Mouse (Mus musculus) stomach, embryonic 16.5 days (tissue): ENCODE measurements around the gene Nol9. TPM values are rescaled to one million over a fixed set of nuclear protein-coding genes. Genes with fewer than 3 reads are reported as not detected.

Experiments used
- ATAC-seq: fragments of 200-750 bp; cut with Nextera tagmentation; 2 replicates; pipeline ENCODE4 v1.8.0; 2017; ENCODE audit warnings: moderate number of reproducible peaks, moderate TSS enrichment; ENCODE audit not compliant: insufficient read depth, low FRiP score
- H3K27ac ChIP-seq: fragments of 300-500 bp; sonication (generic); 2 replicates; pipeline ENCODE4 v1.5.1; 2014; ENCODE audit warnings: low read length
- H3K27me3 ChIP-seq: fragments of 300-500 bp; sonication (generic); 2 replicates; pipeline ENCODE4 v1.6.1; 2014; ENCODE audit warnings: low read length, control low read depth, mixed read lengths; ENCODE audit not compliant: control insufficient read depth, insufficient read depth
- H3K36me3 ChIP-seq: fragments of 300-500 bp; sonication (generic); 2 replicates; pipeline ENCODE4 v1.6.1; 2014; ENCODE audit warnings: low read length; ENCODE audit not compliant: control insufficient read depth, insufficient read depth
- H3K4me1 ChIP-seq: fragments of 300-500 bp; sonication (generic); 2 replicates; pipeline ENCODE4 v1.6.1; 2014; ENCODE audit warnings: low read length, control low read depth, mixed read lengths; ENCODE audit not compliant: control insufficient read depth, insufficient read depth
- H3K4me2 ChIP-seq: fragments of 300-500 bp; sonication (generic); 2 replicates; pipeline ENCODE4 v1.6.1; 2014; ENCODE audit warnings: low read depth, low read length, mixed read lengths
- H3K4me3 ChIP-seq: fragments of 300-500 bp; sonication (generic); replicated peaks from 2 replicates; pipeline ENCODE4 v1.5.1; 2014; ENCODE audit warnings: mild to moderate bottlenecking, low read length
- H3K9ac ChIP-seq: fragments of 300-500 bp; sonication (generic); 2 replicates; pipeline ENCODE4 v1.6.1; 2014; ENCODE audit warnings: low read length
- H3K9me3 ChIP-seq: fragments of 300-500 bp; sonication (generic); replicated peaks from 2 replicates; pipeline ENCODE4 v1.6.1; 2016; ENCODE audit warnings: low read length, control low read depth; ENCODE audit not compliant: control insufficient read depth
- WGBS: fragments of 180-500 bp; shearing (Covaris S2); extraction: QIAGEN DNeasy Blood & Tissue Kit; methylation state at CpG from one replicate; pipeline ENCODE4 v1.1.7; 2014; 5-methylcytosine and 5-hydroxymethylcytosine counted together
- polyA plus RNA-seq: library from polyadenylated mRNA; unstranded; fragments of >200 nt; fragmentation: Nextera tagmentation; extraction: Ambion mirVana; gene quantifications from 2 replicates; pipeline ENCODE4 v1.2.1, GENCODE M21; 2015

Nol9 gene
- polyA plus RNA-seq, 1 experiment from 2014 or later: 20.9 TPM

DNA sequence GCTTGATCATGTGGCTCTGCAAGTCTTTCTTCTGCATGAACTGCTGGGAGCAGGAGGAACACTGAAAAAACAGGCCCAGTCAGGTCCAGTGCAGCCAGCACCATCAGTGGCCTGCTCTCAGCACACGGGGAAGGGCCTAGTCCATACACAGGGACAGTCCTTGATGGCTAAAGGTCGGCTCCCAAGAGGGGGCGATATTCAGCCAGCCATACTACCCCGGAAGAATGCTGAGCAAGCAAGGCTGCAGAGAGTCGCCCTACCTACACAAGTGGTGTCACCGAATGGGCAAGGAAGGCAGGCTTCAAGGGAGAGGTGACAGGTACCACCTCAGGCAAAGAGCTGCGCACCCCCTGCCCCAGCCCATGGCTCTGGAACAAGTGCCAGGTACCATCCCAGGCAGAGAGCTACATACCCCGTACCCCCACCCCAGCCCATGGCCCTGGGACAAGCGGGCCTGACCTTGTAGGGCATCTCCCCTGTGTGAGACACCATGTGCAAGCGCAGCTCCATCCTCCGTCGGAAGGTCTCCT, 17.5 kb upstream of the Nol9 start:
- peaks cover 14% of the 10 kb centered on the region for H3K36me3 ChIP-seq
- no peak for ATAC-seq

DNA sequence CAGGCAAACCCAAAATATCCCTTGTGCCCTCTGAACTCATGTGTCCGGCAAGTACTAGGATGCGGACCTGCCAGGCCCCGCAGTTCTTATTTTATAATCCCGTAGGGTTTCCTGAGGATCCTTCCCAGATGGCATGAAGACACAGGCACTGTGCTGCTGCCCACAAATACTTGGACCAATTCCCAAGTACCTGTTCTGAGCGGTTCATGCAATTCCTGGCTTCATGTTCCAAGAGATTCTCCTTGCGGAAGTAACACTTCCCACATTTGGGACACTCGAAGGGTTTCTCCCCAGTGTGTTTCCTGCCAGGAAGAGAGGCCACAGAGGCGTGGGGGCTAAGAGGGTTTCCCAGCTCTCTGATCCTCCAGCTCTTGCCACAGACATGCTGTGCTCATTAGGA, 16.6 kb upstream of the Nol9 start:
- H3K9me3 ChIP-seq: no peaks in the 10 kb centered on the region
- no peak overlapping the region for H3K9ac ChIP-seq
- H3K4me1 ChIP-seq: peaks cover 22% of the 10 kb centered on the region
- H3K4me2 ChIP-seq: no peak overlapping the region
- ATAC-seq: no peak
- H3K27ac ChIP-seq: no peak overlapping the region
- H3K4me3 ChIP-seq: no peak overlapping the region
- no peaks in the 10 kb centered on the region for H3K27me3 ChIP-seq
- WGBS: 88% methylated on average over 8 of the region's 8 CpGs
- H3K36me3 ChIP-seq: peaks cover 12% of the 10 kb centered on the region

More for the DNA sequence above, 17.5 kb upstream of the Nol9 start:
- Histone ChIP-seq H3K4me1 (peaks cover 19% of the 10 kb centered on the region), H3K27ac (no peak overlapping the region), H3K4me2 (no peak overlapping the region), H3K9me3 (no peaks in the 10 kb centered on the region), H3K9ac (peak overlapping the region; percentile 3; the same call in 1 of the 2 replicates), H3K4me3 (no peak overlapping the region), H3K27me3 (no peaks in the 10 kb centered on the region)
- 78% methylated on average over 12 of the region's 12 CpGs for WGBS

DNA sequence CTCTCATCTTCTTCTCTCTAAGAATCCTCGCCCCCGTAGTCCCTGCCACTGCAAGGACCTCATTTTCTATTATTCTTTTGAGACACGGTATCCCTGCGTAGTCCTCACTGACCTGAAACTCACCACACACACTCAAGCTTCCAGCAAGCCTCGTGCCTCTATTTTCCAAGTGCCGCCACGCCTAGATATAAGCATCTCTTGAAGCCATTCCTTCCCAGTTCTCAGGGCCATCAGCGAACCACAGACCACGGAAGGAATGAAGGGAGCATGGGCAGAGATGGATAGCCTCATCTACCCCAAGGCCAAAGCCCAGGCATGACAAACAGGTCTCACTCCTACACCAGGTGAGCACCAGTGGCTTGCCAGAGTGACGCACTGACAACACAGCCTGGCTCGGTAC, 14.6 kb upstream of the Nol9 start:
- Histone ChIP-seq H3K4me1 (peaks cover 22% of the 10 kb centered on the region), H3K4me2 (no peak overlapping the region), H3K27me3 (no peaks in the 10 kb centered on the region), H3K4me3 (no peak overlapping the region), H3K9me3 (no peaks in the 10 kb centered on the region), H3K36me3 (peaks cover 12% of the 10 kb centered on the region), H3K9ac (0 out of 2 replicates have a peak overlapping the region, but pooled peaks have one; percentile 5), H3K27ac (no peak overlapping the region)
- no peak for ATAC-seq
- WGBS: 87% methylated on average over 11 of the region's 11 CpGs

DNA sequence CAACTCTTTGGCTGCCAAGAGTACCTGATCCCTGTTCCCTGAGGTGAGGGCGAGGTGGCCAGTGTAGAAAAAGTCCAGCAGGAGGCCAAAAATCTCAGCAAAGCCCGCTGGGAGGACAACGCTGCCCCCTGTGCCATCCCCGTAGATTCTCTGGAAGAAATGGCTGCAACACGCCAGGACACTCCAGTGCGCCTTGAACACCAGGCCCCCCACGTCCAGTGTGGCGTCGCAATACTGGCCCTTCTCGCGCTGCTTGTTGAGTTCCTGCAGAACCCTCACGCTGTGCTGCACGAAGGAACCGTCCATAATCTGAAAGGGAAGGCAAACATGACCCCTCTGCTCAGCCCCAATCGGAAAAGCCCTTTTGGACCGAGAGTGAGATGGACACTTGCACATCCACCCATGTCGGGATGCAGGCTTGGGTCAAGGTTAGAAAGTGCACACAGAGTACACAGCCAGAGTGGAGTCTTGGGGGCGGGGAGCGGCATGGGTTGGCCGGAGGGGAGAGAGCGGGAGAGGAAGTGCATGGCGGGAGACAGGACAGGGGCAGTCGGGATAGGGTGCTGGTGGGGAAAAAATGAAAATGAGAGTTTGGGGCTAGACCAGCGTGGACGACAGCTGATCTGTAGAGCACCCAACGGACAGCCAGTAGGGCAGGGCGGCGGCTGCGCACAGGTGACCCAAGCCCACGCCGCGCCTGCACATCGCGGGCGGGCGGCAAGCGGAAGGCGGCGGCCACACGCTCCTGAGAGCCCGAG, 12.2 kb upstream of the Nol9 start:
- no peaks in the 10 kb centered on the region for H3K9me3 ChIP-seq
- 2% methylated on average over 41 of the region's 41 CpGs for WGBS
- H3K36me3 ChIP-seq: no peaks in the 10 kb centered on the region
- peaks cover 22% of the 10 kb centered on the region for H3K4me1 ChIP-seq
- ATAC-seq: peak; percentile 53
- no peaks in the 10 kb centered on the region for H3K27me3 ChIP-seq
- H3K4me3 ChIP-seq: peak overlapping the region; percentile 76
- peak overlapping the region; percentile 85 for H3K4me2 ChIP-seq
- peak overlapping the region; percentile 80 for H3K9ac ChIP-seq
- H3K27ac ChIP-seq: peak overlapping the region; percentile 51; the same call in 1 of the 2 replicates

DNA sequence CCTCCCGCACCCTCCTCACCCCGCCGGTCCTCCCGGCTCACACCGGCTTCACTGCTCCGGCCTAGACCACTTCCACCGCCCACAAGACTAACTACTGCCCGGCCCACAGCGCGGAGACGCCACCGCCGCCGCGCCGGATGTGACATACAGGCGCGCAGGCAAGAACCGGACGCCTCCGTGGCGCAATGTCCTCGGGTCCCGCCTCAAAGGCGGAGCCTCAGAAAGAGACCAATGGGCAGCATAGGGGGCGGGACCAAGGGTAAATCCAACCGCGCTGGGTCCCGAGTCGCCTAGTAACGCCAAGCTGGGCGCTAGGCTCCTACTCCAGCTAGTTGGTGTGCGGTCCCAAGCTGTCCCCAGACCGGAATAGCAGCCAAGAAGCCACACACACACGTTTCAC, 11.6 kb upstream of the Nol9 start, which contains the start of gene Zbtb48:
Gene Zbtb48 (minus strand): TSS at position 148 of the 400 bp plus-strand sequence.
- H3K27ac ChIP-seq: peak within 1 kb of the TSS; percentile 51; the same call in 1 of the 2 replicates
- WGBS: under 1% methylated on average over 35 of the region's 35 CpGs
- H3K27me3 ChIP-seq: no peaks in the 10 kb centered on the region
- peak within 1 kb of the TSS; percentile 76 for H3K4me3 ChIP-seq
- H3K36me3 ChIP-seq: no peaks in the 10 kb centered on the region
- H3K4me2 ChIP-seq: peak within 1 kb of the TSS; percentile 85
- peak within 1 kb of the TSS; percentile 80 for H3K9ac ChIP-seq
- peaks cover 22% of the 10 kb centered on the region for H3K4me1 ChIP-seq
- H3K9me3 ChIP-seq: no peaks in the 10 kb centered on the region
- peak; percentile 97 for ATAC-seq

DNA sequence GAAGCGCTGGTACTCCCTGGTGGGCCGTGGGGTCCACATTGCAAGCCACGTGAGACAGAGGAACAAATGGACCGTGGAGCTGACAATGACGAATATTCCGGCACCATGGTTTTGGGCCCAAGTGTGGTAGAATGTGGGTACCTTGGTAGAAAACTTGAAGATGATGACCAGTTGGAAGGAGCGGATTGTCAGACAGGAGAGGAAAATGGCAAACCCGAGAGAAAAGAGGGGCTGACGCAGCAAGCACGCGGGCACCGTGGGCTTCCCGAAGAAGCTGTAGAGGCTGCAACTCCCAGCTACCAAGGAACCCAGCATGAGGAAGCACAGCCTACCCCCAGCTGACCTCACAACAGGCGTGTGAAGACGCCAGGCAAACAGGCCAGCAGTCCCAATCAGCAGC, 10.7 kb upstream of the Nol9 start:
- 63% methylated on average over 15 of the region's 15 CpGs for WGBS
- Histone ChIP-seq H3K27ac (no peak overlapping the region), H3K27me3 (no peaks in the 10 kb centered on the region), H3K4me1 (peaks cover 21% of the 10 kb centered on the region), H3K9ac (peak overlapping the region; percentile 65; the same call in 1 of the 2 replicates), H3K4me2 (peak overlapping the region; percentile 85; the same call in 1 of the 2 replicates), H3K9me3 (no peaks in the 10 kb centered on the region), H3K36me3 (no peaks in the 10 kb centered on the region), H3K4me3 (peak overlapping the region; percentile 76)
- no peak for ATAC-seq

DNA sequence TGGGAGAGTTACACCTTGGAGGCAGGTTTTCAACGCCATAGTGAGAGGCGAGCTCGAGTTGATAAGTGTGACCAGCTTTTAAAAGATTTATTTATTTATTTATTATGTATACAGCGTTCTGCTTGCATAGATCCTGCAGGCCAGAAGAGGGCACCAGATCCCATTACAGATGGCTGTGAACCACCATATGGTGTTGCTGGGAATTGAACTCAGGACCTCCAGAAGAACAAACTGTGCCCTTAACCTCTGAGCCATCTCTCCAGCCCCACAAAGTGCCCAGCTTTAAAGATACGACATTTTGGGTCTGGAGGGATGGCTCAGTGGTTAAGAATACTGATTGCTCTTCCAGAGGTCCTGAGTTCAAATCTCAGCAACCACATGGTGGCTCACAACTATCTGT, 10.0 kb upstream of the Nol9 start:
- Histone ChIP-seq H3K27me3 (no peaks in the 10 kb centered on the region), H3K9ac (no peak overlapping the region), H3K36me3 (no peaks in the 10 kb centered on the region), H3K4me1 (peaks cover 19% of the 10 kb centered on the region), H3K4me2 (no peak overlapping the region), H3K9me3 (no peaks in the 10 kb centered on the region), H3K4me3 (no peak overlapping the region), H3K27ac (no peak overlapping the region)
- ATAC-seq: no peak
- 42% methylated on average over 5 of the region's 5 CpGs for whole genome bisulfite sequencing

DNA sequence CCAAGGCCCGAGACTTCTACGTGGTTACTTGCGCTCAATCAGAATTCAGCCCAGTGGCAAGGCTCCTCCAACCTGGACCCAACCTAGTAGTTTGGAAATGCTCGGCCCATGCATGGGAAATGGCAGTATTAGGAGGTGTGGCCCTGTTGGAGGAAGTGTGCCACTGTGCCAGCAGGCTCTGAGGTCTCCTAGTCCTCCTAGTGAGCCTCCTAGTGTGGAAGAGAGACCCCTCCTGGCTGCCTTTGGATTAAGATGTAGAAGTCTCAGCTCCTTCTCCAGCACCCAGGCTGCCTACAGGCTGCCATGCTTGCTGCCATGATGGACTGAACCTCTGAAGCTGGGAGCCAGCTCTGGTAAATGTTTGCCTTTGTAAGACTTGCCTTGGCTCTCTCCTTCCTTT, 9.1 kb upstream of the Nol9 start:
- Histone ChIP-seq H3K4me2 (no peak overlapping the region), H3K4me3 (no peak overlapping the region), H3K27ac (no peak overlapping the region), H3K4me1 (peaks cover 19% of the 10 kb centered on the region), H3K9me3 (no peaks in the 10 kb centered on the region), H3K36me3 (no peaks in the 10 kb centered on the region), H3K27me3 (no peaks in the 10 kb centered on the region), H3K9ac (no peak overlapping the region)
- ATAC-seq: no peak
- 78% methylated on average over 4 of the region's 4 CpGs for WGBS

DNA sequence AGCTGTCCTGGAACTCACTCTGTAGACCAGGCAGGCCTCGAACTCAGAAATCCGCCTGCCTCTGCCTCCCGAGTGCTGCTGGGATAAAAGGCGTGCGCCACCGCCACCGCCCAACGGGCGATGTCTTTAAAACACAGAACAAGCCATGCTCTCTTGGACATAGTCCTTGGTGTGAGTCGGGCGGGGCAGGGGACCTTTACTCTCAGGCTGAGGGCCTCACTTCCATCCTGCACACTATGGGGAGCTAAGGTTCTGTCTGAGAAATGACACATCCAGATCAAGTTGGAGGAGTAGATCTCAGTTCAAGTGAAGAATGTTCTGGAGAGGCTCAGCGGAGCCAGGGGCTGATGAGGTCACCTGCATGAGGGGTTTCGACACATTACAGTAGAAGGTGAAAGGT, 6.2 kb upstream of the Nol9 start:
- H3K9me3 ChIP-seq: no peaks in the 10 kb centered on the region
- no peaks in the 10 kb centered on the region; the same call in 1 of the 2 replicates for H3K4me1 ChIP-seq
- no peak overlapping the region for H3K4me2 ChIP-seq
- no peak overlapping the region for H3K4me3 ChIP-seq
- H3K27ac ChIP-seq: no peak overlapping the region
- H3K9ac ChIP-seq: no peak overlapping the region
- no peaks in the 10 kb centered on the region for H3K36me3 ChIP-seq
- ATAC-seq: no peak
- H3K27me3 ChIP-seq: no peaks in the 10 kb centered on the region
- WGBS: 88% methylated on average over 13 of the region's 13 CpGs
